Mouse (Mus musculus) heart, adult 2 months (tissue): ENCODE measurements around the gene Camk1d.

Experiments
- CTCF ChIP-seq: fragments of 200-600 bp; IDR thresholded peaks from 2 replicates; pipeline ENCODE4 v1.8.1; 2022; ENCODE audit warnings: antibody characterized with exemption, mild to moderate bottlenecking, moderate library complexity
- EP300 ChIP-seq: fragments of 200-500 bp; IDR thresholded peaks from 2 replicates; pipeline ENCODE4 v1.6.1; 2011; ENCODE audit warnings: low read depth, low read length, control low read depth; ENCODE audit not compliant: insufficient read depth
- POLR2A ChIP-seq: fragments of 200-500 bp; IDR thresholded peaks from 2 replicates; pipeline ENCODE4 v1.6.1; 2011; ENCODE audit warnings: mild to moderate bottlenecking, low read depth, low read length, control low read depth; ENCODE audit not compliant: insufficient read depth

DNA sequence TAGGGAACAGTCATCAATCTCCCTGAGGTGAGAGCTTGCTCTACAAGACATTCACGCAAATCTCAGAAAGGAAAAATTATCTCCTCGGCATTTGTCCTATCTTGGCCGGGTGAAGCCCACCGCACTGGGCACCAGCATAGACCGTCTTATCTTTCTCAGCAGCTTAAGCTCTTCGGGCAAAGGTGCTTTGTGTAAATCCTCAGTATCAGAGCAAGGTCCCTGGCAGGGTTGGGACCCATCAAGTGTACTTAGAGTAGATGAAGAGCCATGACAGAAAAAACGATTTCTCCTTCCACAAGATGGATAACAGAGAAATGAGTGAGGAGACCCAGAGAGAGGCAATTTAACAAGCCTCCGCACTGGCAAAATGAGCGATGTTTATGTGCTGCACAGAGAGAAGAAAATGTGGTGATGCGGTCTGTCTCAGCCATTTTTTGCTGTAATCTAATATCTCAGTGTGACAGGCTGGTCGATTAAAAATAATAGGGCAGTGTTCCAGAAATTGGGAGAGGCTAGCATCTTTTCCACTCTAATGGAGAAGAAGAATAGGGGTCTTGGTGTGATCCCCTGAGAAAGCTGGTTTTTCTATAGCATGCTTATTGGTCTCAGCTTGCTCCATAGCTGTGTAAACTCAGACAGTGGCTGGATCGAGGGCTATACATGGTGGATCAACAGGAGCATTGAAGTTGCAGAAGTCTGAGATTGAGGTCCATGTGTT, 386.6 kb downstream of the Camk1d start:
- TF ChIP-seq CTCF (no peak), POLR2A (no peak), EP300 (no peak)
